Mouse (Mus musculus): ENCODE measurements around the gene Npas4. TPM values are rescaled to one million over a fixed set of nuclear protein-coding genes. Genes with fewer than 3 reads are reported as not detected.

Gene Npas4
- polyA plus RNA-seq, 1 experiment from 2014 or later: 0.71 TPM

DNA sequence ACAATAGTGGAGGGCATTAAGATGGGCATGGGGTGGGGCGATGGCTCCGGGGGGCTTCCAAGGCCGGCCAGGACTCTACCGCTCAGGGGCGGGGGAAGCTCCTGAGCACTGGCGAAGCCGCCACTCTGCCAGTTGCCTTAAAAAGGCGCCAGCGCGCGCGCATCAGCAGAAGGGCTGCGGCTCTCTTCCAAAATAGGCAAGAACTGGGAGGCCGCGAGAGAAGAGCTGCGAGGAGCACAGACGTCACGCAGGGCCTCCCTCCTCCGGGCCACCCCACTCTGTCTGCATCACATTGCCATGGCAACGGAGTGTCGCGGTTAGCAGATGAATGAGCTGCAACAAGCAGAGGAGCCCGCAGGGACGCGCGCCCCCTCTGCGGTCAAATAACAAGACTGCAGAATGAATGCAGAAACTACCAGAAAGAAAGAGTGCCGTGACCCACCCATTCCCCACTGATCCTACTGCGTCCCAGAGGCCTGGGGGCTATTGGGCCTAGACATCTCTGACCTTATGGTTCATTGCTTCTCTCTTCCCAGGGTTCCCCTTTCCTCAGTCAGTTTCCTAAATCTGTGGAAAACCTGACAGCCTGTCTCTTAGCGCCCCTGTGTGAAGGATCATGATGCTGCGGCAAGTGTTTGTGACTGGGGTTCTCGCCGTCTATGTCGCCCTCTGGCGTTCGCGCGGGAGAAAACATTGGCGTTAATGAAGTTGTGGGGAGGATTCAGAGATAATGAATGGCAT lies 11.7 kb upstream of the Npas4 start:
- Histone ChIP-seq H3K4me1 (replicated peaks; ENCODE audit: control insufficient read depth, insufficient read depth, low read length) (peaks cover 14% of the 10 kb centered on the region), H3K9me3 (ENCODE audit: control insufficient read depth, low read length) (no peaks in the 10 kb centered on the region), H3K9ac (replicated peaks; ENCODE audit: low read depth, low read length) (peak overlapping the region; percentile 57), H3K36me3 (ENCODE audit: control insufficient read depth, insufficient read depth) (no peaks in the 10 kb centered on the region), H3K27ac (ENCODE audit: low read length) (peak overlapping the region; percentile 92), H3K4me3 (replicated peaks; ENCODE audit: low read length) (peak overlapping the region; percentile 41), H3K27me3 (replicated peaks; ENCODE audit: control insufficient read depth, insufficient read depth, low read length) (no peaks in the 10 kb centered on the region), H3K4me2 (ENCODE audit: low read length) (peak overlapping the region; percentile 69)
- peak; percentile 99 for ATAC-seq
- under 1% methylated on average over 39 of the region's 39 CpGs for WGBS

DNA sequence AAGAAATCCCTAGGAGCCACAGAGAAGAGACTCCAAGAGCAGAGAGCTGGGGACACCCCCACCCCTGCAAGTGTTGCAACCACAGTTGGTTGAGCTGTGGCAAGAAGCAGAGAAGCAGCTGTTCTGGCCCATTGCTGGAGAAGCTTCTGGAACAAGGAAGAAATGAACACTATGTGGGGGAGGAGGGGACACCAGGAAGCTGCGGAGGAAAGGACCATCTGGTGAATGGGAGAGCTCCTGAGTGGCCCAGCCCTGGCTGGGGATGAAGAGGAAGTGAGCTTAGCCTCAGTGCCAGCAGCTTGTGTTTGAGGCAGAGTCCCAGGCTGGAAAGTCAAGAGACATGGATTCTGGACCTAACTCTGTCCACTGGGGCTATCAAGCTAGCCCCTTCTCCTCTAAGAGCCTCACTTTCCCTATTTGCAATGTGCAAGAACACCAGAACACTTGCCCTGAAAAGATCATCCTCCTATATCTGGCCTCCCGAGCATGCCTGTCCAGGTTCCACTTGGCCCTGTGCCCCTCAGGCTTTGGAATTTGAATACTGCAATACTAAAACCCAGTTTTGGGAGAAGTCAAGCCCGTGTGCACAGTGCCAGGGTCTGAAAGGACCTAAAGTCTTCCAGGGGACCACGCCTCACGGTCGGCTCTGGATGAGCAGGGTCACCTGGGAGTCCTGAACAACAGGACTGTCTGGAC lies 9.5 kb upstream of the Npas4 start:
- Histone ChIP-seq H3K9ac (replicated peaks; ENCODE audit: low read depth, low read length) (no peak overlapping the region), H3K27me3 (replicated peaks; ENCODE audit: control insufficient read depth, insufficient read depth, low read length) (no peaks in the 10 kb centered on the region), H3K9me3 (ENCODE audit: control insufficient read depth, low read length) (no peaks in the 10 kb centered on the region), H3K4me1 (replicated peaks; ENCODE audit: control insufficient read depth, insufficient read depth, low read length) (peaks cover 14% of the 10 kb centered on the region), H3K4me2 (ENCODE audit: low read length) (no peak overlapping the region), H3K27ac (ENCODE audit: low read length) (no peak overlapping the region), H3K4me3 (replicated peaks; ENCODE audit: low read length) (no peak overlapping the region), H3K36me3 (ENCODE audit: control insufficient read depth, insufficient read depth) (no peaks in the 10 kb centered on the region)
- 72% methylated on average over 6 of the region's 6 CpGs for WGBS
- ATAC-seq: no peak

DNA sequence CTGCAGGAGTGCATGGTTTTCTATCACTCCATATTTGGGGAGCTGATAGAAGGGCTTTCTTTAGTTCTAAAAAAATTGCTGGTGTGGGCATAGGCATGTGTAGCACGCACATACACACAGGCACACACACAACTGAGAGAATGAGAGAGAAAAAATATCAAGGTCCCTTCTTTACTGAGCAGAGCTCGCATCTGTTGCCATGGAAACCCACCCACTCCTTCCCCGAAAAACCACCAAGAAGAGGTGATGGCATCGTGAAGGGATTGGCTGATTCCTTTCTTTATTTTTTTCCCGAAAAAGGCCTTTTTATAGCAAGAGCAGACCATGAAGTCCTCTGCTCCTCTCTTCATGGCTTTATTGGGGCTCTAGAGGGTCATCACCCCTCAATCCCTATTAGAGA lies 3.9 kb upstream of the Npas4 start:
- H3K4me1 ChIP-seq (replicated peaks; ENCODE audit: control insufficient read depth, insufficient read depth, low read length): peaks cover 32% of the 10 kb centered on the region

DNA sequence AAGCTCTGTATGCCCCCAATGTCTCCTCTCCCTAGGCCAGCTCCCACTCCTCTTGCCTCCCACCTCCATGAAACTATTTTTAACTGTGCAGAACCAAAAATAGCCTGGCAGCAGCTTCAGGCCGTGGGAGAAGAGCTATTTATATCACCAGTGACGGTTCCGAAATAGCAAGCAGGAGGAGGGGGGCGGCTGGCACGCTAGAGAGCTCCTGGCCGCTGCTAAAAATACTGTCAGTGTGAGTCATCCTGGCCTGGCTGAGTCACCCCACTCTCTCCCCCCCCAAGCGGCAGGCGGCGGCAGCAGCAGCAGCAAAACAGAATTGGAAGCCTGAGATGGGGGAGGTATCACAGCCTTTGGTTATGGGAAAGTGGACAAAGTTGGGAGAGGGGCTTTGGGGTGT lies 2.8 kb upstream of the Npas4 start:
- 3% methylated on average over 9 of the region's 9 CpGs for WGBS
- H3K27ac ChIP-seq (ENCODE audit: low read length): no peak overlapping the region
- peaks cover 21% of the 10 kb centered on the region; the same call in 1 of the 2 replicates for H3K27me3 ChIP-seq (replicated peaks; ENCODE audit: control insufficient read depth, insufficient read depth, low read length)
- no peak overlapping the region for H3K4me3 ChIP-seq (replicated peaks; ENCODE audit: low read length)
- H3K9ac ChIP-seq (replicated peaks; ENCODE audit: low read depth, low read length): no peak overlapping the region
- H3K4me2 ChIP-seq (ENCODE audit: low read length): no peak overlapping the region
- H3K36me3 ChIP-seq (ENCODE audit: control insufficient read depth, insufficient read depth): no peaks in the 10 kb centered on the region
- no peaks in the 10 kb centered on the region for H3K9me3 ChIP-seq (ENCODE audit: control insufficient read depth, low read length)
- peak; percentile 29; the same call in 1 of the 2 replicates for ATAC-seq
- peaks cover 37% of the 10 kb centered on the region for H3K4me1 ChIP-seq (replicated peaks; ENCODE audit: control insufficient read depth, insufficient read depth, low read length)

More for the DNA sequence above, 3.9 kb upstream of the Npas4 start:
- H3K27ac ChIP-seq (ENCODE audit: low read length): peak overlapping the region; percentile 63
- H3K4me2 ChIP-seq (ENCODE audit: low read length): no peak overlapping the region; the same call in 1 of the 2 replicates
- H3K36me3 ChIP-seq (ENCODE audit: control insufficient read depth, insufficient read depth): no peaks in the 10 kb centered on the region
- H3K27me3 ChIP-seq (replicated peaks; ENCODE audit: control insufficient read depth, insufficient read depth, low read length): peaks cover 10% of the 10 kb centered on the region; the same call in 1 of the 2 replicates
- no peak; the same call in 1 of the 2 replicates for ATAC-seq
- no peaks in the 10 kb centered on the region for H3K9me3 ChIP-seq (ENCODE audit: control insufficient read depth, low read length)
- H3K9ac ChIP-seq (replicated peaks; ENCODE audit: low read depth, low read length): no peak overlapping the region
- H3K4me3 ChIP-seq (replicated peaks; ENCODE audit: low read length): no peak overlapping the region
- WGBS: 44% methylated on average over 5 of the region's 5 CpGs

DNA sequence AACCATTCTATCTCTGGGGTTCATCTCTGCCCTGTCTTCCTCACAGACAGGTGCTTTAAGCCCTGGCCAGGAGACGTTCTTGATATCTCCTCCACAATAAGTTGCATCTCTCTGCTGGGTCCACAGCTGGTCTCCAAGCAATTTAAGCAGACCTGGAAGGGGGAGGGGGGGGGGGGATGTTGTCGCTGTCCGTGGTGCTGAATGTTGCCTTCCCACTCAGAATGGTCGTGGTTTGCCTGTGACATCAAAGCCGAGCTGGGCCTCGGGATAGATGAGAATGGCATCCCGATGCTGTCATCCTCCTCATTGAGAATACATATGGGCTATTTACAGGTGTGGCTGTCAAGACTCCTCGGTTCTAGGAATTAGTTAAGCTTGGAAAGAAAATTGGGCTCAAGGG lies 2.3 kb upstream of the Npas4 start:
- peaks cover 24% of the 10 kb centered on the region; the same call in 1 of the 2 replicates for H3K27me3 ChIP-seq (replicated peaks; ENCODE audit: control insufficient read depth, insufficient read depth, low read length)
- no peaks in the 10 kb centered on the region for H3K9me3 ChIP-seq (ENCODE audit: control insufficient read depth, low read length)
- no peak overlapping the region for H3K4me3 ChIP-seq (replicated peaks; ENCODE audit: low read length)
- H3K4me2 ChIP-seq (ENCODE audit: low read length): no peak overlapping the region
- H3K9ac ChIP-seq (replicated peaks; ENCODE audit: low read depth, low read length): no peak overlapping the region
- ATAC-seq: no peak
- WGBS: 17% methylated on average over 8 of the region's 8 CpGs
- peaks cover 37% of the 10 kb centered on the region for H3K4me1 ChIP-seq (replicated peaks; ENCODE audit: control insufficient read depth, insufficient read depth, low read length)
- H3K27ac ChIP-seq (ENCODE audit: low read length): no peak overlapping the region
- H3K36me3 ChIP-seq (ENCODE audit: control insufficient read depth, insufficient read depth): no peaks in the 10 kb centered on the region

DNA sequence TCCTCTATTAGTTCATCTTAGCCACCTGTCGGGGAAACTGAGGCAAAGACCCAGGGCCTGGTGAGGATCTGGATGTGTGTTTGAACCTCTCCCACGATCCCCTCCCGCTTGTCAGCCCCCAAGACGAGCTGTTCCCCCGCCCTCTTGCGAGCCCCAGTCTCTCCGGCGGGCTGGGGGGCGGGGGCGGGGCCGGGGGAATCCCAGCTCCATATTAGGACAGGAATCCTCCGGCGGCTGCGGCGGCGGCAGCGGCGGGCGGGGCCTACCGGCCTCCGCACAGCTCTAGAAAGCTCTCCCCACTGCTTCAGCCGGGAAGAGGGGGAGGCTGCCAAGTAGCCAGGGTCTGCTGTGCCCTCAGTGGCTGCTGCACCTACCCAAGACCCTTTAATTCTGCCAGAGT lies 600 bp upstream of the Npas4 start:
- Histone ChIP-seq H3K27me3 (replicated peaks; ENCODE audit: control insufficient read depth, insufficient read depth, low read length) (peaks cover 31% of the 10 kb centered on the region; the same call in 1 of the 2 replicates), H3K4me2 (ENCODE audit: low read length) (peak overlapping the region; percentile 90), H3K9me3 (ENCODE audit: control insufficient read depth, low read length) (no peaks in the 10 kb centered on the region), H3K4me1 (replicated peaks; ENCODE audit: control insufficient read depth, insufficient read depth, low read length) (peaks cover 37% of the 10 kb centered on the region), H3K4me3 (replicated peaks; ENCODE audit: low read length) (peak overlapping the region; percentile 57), H3K9ac (replicated peaks; ENCODE audit: low read depth, low read length) (0 out of 2 replicates have a peak overlapping the region, but pooled peaks have one; percentile 22), H3K36me3 (ENCODE audit: control insufficient read depth, insufficient read depth) (no peaks in the 10 kb centered on the region), H3K27ac (ENCODE audit: low read length) (peak overlapping the region; percentile 72)
- under 1% methylated on average over 22 of the region's 22 CpGs for WGBS
- peak; percentile 30 for ATAC-seq

DNA sequence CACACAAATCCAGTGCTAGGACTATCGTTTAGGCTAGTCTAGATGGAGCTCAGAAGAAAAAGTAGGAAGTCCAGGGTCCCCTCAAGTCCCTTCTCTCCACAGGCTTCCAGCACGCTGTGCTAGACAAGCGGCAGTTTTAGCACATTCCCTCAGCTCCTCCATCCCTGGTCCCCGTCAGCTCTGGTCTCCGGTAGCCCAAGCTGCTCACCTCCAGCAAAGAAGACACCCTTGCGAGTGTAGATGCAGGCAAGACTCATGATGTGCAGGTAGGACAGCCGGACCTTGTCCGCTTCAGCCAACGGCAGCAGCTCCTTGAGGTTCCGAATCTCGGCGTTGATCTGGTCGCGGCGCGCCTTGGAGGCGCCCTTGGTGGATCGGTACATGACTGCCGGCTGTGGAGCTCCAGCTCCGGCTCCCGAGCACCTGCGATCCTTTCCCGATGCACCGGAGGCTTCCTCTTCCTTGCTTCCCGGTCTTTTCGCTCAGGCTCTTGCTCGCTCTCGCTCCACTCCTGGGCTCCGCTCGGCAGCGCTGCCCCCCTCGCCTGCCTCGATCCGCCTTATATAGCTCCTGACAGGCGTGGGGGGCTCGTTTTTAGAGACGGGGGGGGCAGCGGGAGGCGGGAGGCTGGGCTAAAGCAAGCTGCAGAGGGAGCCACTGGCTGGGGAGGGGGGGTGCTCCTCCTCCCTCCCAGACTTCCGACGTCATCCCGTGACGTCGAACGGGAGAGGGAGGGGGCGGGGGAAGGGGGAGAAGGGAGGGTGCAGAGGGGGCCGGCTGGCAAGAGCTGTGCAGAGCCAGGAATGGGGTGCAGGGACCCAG lies 471 bp downstream of the Npas4 start:
- WGBS: 13% methylated on average over 40 of the region's 47 CpGs
- peaks cover 37% of the 10 kb centered on the region for H3K4me1 ChIP-seq (replicated peaks; ENCODE audit: control insufficient read depth, insufficient read depth, low read length)
- peak overlapping the region; percentile 90 for H3K4me2 ChIP-seq (ENCODE audit: low read length)
- peaks cover 40% of the 10 kb centered on the region; the same call in 1 of the 2 replicates for H3K27me3 ChIP-seq (replicated peaks; ENCODE audit: control insufficient read depth, insufficient read depth, low read length)
- ATAC-seq: peak; percentile 73
- H3K36me3 ChIP-seq (ENCODE audit: control insufficient read depth, insufficient read depth): no peaks in the 10 kb centered on the region
- peak overlapping the region; percentile 72 for H3K27ac ChIP-seq (ENCODE audit: low read length)
- peak overlapping the region; percentile 71 for H3K9ac ChIP-seq (replicated peaks; ENCODE audit: low read depth, low read length)
- no peaks in the 10 kb centered on the region for H3K9me3 ChIP-seq (ENCODE audit: control insufficient read depth, low read length)
- H3K4me3 ChIP-seq (replicated peaks; ENCODE audit: low read length): peak overlapping the region; percentile 57

DNA sequence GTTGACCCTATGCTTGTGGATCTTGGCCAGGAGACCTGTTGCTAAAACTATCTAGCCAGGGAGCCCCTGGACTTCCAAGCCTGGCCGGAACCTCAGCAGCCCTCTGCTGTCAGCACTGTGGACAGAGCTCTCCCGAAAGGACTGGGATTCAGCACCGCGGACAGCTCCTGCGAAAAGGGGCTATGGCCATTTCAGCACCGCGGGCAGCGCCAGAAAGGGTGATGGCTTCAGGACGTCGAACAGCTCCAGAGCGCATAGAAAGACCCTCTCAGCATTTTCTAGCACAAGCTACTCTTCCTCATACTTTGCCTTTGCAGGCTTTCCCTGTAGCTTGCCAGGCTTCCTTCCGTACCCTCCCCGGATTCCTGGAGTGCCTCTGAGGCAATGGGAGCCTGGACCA lies 1.1 kb downstream of the Npas4 start:
- Histone ChIP-seq H3K27ac (ENCODE audit: low read length) (no peak overlapping the region), H3K4me2 (ENCODE audit: low read length) (peak overlapping the region; percentile 90), H3K4me1 (replicated peaks; ENCODE audit: control insufficient read depth, insufficient read depth, low read length) (peaks cover 37% of the 10 kb centered on the region), H3K36me3 (ENCODE audit: control insufficient read depth, insufficient read depth) (no peaks in the 10 kb centered on the region), H3K27me3 (replicated peaks; ENCODE audit: control insufficient read depth, insufficient read depth, low read length) (peaks cover 46% of the 10 kb centered on the region), H3K9me3 (ENCODE audit: control insufficient read depth, low read length) (no peaks in the 10 kb centered on the region), H3K4me3 (replicated peaks; ENCODE audit: low read length) (peak overlapping the region; percentile 57), H3K9ac (replicated peaks; ENCODE audit: low read depth, low read length) (peak overlapping the region; percentile 71)
- 4% methylated on average over 13 of the region's 13 CpGs for WGBS
- no peak for ATAC-seq

DNA sequence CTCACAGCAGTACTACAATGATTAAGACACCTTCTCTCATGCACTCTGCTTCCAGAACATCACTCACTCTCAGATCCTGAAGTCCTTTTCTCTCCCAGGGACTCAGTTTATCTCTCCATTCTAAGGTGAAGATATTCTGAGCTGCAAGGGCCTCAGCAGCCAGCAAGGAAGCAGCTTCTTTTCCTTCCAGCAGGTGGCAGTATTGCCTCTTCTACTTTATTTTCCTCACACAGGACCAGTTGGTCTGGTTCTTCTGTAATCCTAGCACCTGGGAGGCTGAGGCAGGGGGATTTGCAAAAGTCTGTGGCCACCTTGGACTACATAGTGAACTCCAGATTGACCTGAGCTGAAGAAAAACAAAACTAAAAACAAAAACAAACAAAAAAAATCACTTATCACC lies 8.3 kb downstream of the Npas4 start:
- Histone ChIP-seq H3K27ac (ENCODE audit: low read length) (no peak overlapping the region), H3K4me1 (replicated peaks; ENCODE audit: control insufficient read depth, insufficient read depth, low read length) (no peaks in the 10 kb centered on the region), H3K36me3 (ENCODE audit: control insufficient read depth, insufficient read depth) (no peaks in the 10 kb centered on the region), H3K9me3 (ENCODE audit: control insufficient read depth, low read length) (no peaks in the 10 kb centered on the region), H3K4me3 (replicated peaks; ENCODE audit: low read length) (no peak overlapping the region), H3K4me2 (ENCODE audit: low read length) (no peak overlapping the region), H3K27me3 (replicated peaks; ENCODE audit: control insufficient read depth, insufficient read depth, low read length) (peaks cover 37% of the 10 kb centered on the region), H3K9ac (replicated peaks; ENCODE audit: low read depth, low read length) (no peak overlapping the region)
- 0 out of 2 replicates have a peak, but pooled peaks have one; percentile 52 for ATAC-seq

All from forebrain, embryonic 16.5 days (tissue).